Mouse (Mus musculus) ES-E14 (cell line): ENCODE data around the gene Zxdc.

Source experiments
- CHD2 ChIP-seq: IDR thresholded peaks from 2 replicates; pipeline ENCODE4 v1.6.1; 2014; ENCODE audit warnings: mild to moderate bottlenecking, low read depth, low read length, inconsistent platforms
- HCFC1 ChIP-seq: IDR thresholded peaks from 2 replicates; pipeline ENCODE4 v1.6.1; 2012; ENCODE audit warnings: low read length, inconsistent platforms, borderline replicate concordance; ENCODE audit not compliant: insufficient read depth
- ZC3H11A ChIP-seq: IDR thresholded peaks from 2 replicates; pipeline ENCODE4 v1.6.1; 2012; ENCODE audit warnings: low read depth, mild to moderate bottlenecking, inconsistent platforms, low read length, borderline replicate concordance
- ZNF384 ChIP-seq: IDR thresholded peaks from 2 replicates; pipeline ENCODE4 v1.6.1; 2012; ENCODE audit warnings: low read depth, low read length, inconsistent platforms

GRCm38 (mm10) chr6:90446883-90447282 lies 77.6 kb downstream of the Zxdc start:
- TF ChIP-seq ZNF384: no peak
- TF ChIP-seq HCFC1: no peak
- TF ChIP-seq CHD2: no peak
- no peak for TF ChIP-seq ZC3H11A
